Mouse (Mus musculus) embryonic facial prominence, embryonic 14.5 days (tissue): ENCODE data around the gene Adat3. TPM values are rescaled to one million over a fixed set of nuclear protein-coding genes. Genes with fewer than 3 reads are reported as not detected.

ENCODE experiments used
- ATAC-seq: fragments of 200-750 bp; cut with Nextera tagmentation; 2 replicates; pipeline ENCODE4 v1.8.0; 2017; ENCODE audit warnings: low read depth, moderate number of reproducible peaks, moderate TSS enrichment
- DNase-seq: peaks from one replicate; pipeline ENCODE4 v3.0.0-alpha.2; 2015; ENCODE audit warnings: low spot score
- H3K27ac ChIP-seq: fragments of 300-500 bp; sonication (generic); replicated peaks from 2 replicates; pipeline ENCODE4 v1.5.1; 2014; ENCODE audit warnings: low read depth, mild to moderate bottlenecking, low read length, moderate library complexity
- H3K27me3 ChIP-seq: fragments of 300-500 bp; sonication (generic); replicated peaks from 2 replicates; pipeline ENCODE4 v1.6.1; 2014; ENCODE audit warnings: low read length; ENCODE audit not compliant: control insufficient read depth, insufficient read depth
- H3K36me3 ChIP-seq: fragments of 300-500 bp; sonication (generic); 2 replicates; pipeline ENCODE4 v1.6.1; 2014; ENCODE audit warnings: low read length, mixed read lengths; ENCODE audit not compliant: control insufficient read depth, insufficient read depth
- H3K4me1 ChIP-seq: fragments of 300-500 bp; sonication (generic); 2 replicates; pipeline ENCODE4 v1.6.1; 2014; ENCODE audit warnings: antibody characterized with exemption, low read length; ENCODE audit not compliant: control insufficient read depth, insufficient read depth
- H3K4me2 ChIP-seq: fragments of 300-500 bp; sonication (generic); 2 replicates; pipeline ENCODE4 v1.6.1; 2014; ENCODE audit warnings: low read depth, mild to moderate bottlenecking, low read length, moderate library complexity, mixed read lengths
- H3K4me3 ChIP-seq: fragments of 300-500 bp; sonication (generic); 2 replicates; pipeline ENCODE4 v1.5.1; 2014; ENCODE audit warnings: low read depth, mild to moderate bottlenecking, low read length
- H3K9ac ChIP-seq: fragments of 300-500 bp; sonication (generic); 2 replicates; pipeline ENCODE4 v1.6.1; 2014; ENCODE audit warnings: low read depth, mild to moderate bottlenecking, low read length, moderate library complexity, mixed read lengths
- H3K9me3 ChIP-seq: fragments of 300-500 bp; sonication (generic); 2 replicates; pipeline ENCODE4 v1.6.1; 2016; ENCODE audit warnings: low read length; ENCODE audit not compliant: control insufficient read depth
- WGBS: fragments of 180-500 bp; shearing (Covaris S2); extraction: QIAGEN DNeasy Blood & Tissue Kit; methylation state at CpG from one replicate; pipeline ENCODE4 v1.1.7; 2014; 5-methylcytosine and 5-hydroxymethylcytosine counted together
- polyA plus RNA-seq: library from polyadenylated mRNA; unstranded; fragments of >200 nt; fragmentation: Nextera tagmentation; extraction: Ambion mirVana; gene quantifications from 2 replicates; pipeline ENCODE4 v1.2.1, GENCODE M21; 2014

The Adat3 gene
- polyA plus RNA-seq, 1 experiment from 2014 or later = 6.1 TPM

- Histone ChIP-seq H3K9ac (peak overlapping the region; percentile 64), H3K4me1 (peaks cover 17% of the 10 kb centered on the region), H3K4me3 (peak overlapping the region; percentile 88), H3K9me3 (no peaks in the 10 kb centered on the region), H3K36me3 (no peaks in the 10 kb centered on the region), H3K27ac (peak overlapping the region; percentile 97), H3K4me2 (peak overlapping the region; percentile 71), H3K27me3 (no peaks in the 10 kb centered on the region)
- no peak for DNase-seq
- 1% methylated on average over 9 of the region's 9 CpGs for WGBS
- ATAC-seq = no peak
Measured at GRCm38 (mm10) chr10:80621690-80621939, 18.9 kb downstream of the Adat3 start.

- Histone ChIP-seq H3K27me3 (no peaks in the 10 kb centered on the region), H3K9me3 (no peaks in the 10 kb centered on the region), H3K9ac (peak overlapping the region; percentile 92), H3K36me3 (no peaks in the 10 kb centered on the region), H3K4me3 (peak overlapping the region; percentile 88), H3K4me1 (peaks cover 17% of the 10 kb centered on the region), H3K27ac (peak overlapping the region; percentile 97), H3K4me2 (peak overlapping the region; percentile 71)
- DNase-seq (peak; percentile 100), ATAC-seq (peak; percentile 95)
- WGBS = under 1% methylated on average over 45 of the region's 64 CpGs
Measured at GRCm38 (mm10) chr10:80621940-80622660, 19.4 kb downstream of the Adat3 start.

- Histone ChIP-seq H3K9me3 (no peaks in the 10 kb centered on the region), H3K9ac (peak within 1 kb of the TSS; percentile 92), H3K36me3 (no peaks in the 10 kb centered on the region), H3K4me1 (peaks cover 23% of the 10 kb centered on the region), H3K4me3 (peak within 1 kb of the TSS; percentile 88), H3K27ac (peak within 1 kb of the TSS; percentile 97), H3K27me3 (no peaks in the 10 kb centered on the region), H3K4me2 (peak within 1 kb of the TSS; percentile 99)
- under 1% methylated on average over 47 of the region's 85 CpGs for WGBS
- DNase-seq (no peak), ATAC-seq (peak; percentile 6)
Measured at GRCm38 (mm10) chr10:80622661-80623456, 20.2 kb downstream of the Adat3 start, which contains the start of gene Csnk1g2. TSS of gene Csnk1g2 (plus strand) at chr10:80622838.

GRCm38 (mm10) chr10:80623457-80624191, 20.9 kb downstream of the Adat3 start:
- Histone ChIP-seq H3K36me3 (no peaks in the 10 kb centered on the region), H3K4me3 (peak overlapping the region; percentile 88), H3K27me3 (no peaks in the 10 kb centered on the region), H3K4me1 (peaks cover 23% of the 10 kb centered on the region), H3K27ac (peak overlapping the region; percentile 97), H3K4me2 (peak overlapping the region; percentile 99), H3K9me3 (no peaks in the 10 kb centered on the region), H3K9ac (peak overlapping the region; percentile 92)
- DNase-seq = peak; percentile 62
- 3% methylated on average over 12 of the region's 15 CpGs for WGBS
- no peak for ATAC-seq

DNA sequence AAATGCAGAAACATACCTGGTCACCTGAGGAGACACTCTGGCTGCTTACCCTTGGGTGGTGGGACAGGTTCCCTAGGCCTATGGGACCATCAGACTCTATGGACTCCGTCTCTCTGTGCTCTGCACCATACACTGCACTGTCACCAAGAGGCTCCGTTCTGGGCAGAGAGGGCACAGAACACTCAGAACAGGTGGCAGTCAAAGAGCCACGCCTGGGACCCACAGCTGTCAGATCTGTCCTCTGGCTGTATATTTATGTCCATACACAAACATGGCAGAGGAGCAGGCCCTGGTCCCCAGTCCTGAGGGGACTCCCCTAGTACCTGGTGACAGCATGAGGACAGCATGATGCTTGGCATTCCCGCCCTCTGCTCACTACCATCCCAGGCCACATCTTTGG, 23.1 kb downstream of the Adat3 start:
- WGBS = 84% methylated on average over 4 of the region's 4 CpGs
- Histone ChIP-seq H3K4me3 (no peak overlapping the region), H3K36me3 (no peaks in the 10 kb centered on the region), H3K27me3 (no peaks in the 10 kb centered on the region), H3K9me3 (no peaks in the 10 kb centered on the region), H3K4me2 (no peak overlapping the region), H3K4me1 (peaks cover 23% of the 10 kb centered on the region), H3K9ac (no peak overlapping the region), H3K27ac (no peak overlapping the region)
- no peak for DNase-seq
- no peak for ATAC-seq

GRCm38 (mm10) chr10:80627685-80628084, 25.0 kb downstream of the Adat3 start:
- DNase-seq = peak; percentile 42
- 69% methylated on average over 2 of the region's 2 CpGs for WGBS
- Histone ChIP-seq H3K9ac (0 out of 2 replicates have a peak overlapping the region, but pooled peaks have one; percentile 25), H3K27ac (no peak overlapping the region), H3K36me3 (0 out of 2 replicates have a peak, but pooled peaks cover 4% of the 10 kb centered on the region), H3K4me1 (peaks cover 19% of the 10 kb centered on the region), H3K4me2 (no peak overlapping the region), H3K4me3 (no peak overlapping the region), H3K9me3 (no peaks in the 10 kb centered on the region), H3K27me3 (no peaks in the 10 kb centered on the region)
- peak; percentile 20; the same call in 1 of the 2 replicates for ATAC-seq

DNA sequence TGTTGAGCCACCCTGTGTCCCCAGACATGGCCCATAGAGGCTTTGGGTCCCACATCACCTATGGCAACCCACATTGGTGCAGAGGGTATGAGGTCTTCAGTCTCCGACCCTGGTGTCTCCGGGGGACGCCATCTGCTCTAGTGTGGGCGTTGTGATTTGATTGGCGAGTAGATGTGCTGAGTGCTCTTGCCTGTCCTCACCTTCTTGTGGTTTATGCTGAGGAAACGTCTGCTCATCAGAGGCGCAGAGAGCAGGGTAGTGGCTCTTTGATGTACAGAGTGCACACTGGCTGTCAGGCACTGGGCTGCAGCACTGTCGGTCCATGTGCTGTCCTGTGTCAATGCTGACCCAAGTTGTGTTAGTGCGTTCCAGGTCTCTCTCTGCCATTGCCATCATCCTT, 26.2 kb downstream of the Adat3 start:
- no peak overlapping the region for H3K27ac ChIP-seq
- peaks cover 7% of the 10 kb centered on the region; the same call in 1 of the 2 replicates for H3K36me3 ChIP-seq
- H3K4me2 ChIP-seq = no peak overlapping the region
- no peak for ATAC-seq
- no peaks in the 10 kb centered on the region for H3K9me3 ChIP-seq
- WGBS = 73% methylated on average over 9 of the region's 9 CpGs
- no peak overlapping the region for H3K4me3 ChIP-seq
- peaks cover 11% of the 10 kb centered on the region for H3K4me1 ChIP-seq
- no peak overlapping the region for H3K9ac ChIP-seq
- DNase-seq = no peak
- no peaks in the 10 kb centered on the region for H3K27me3 ChIP-seq

- Histone ChIP-seq H3K27me3 (no peaks in the 10 kb centered on the region), H3K9me3 (no peaks in the 10 kb centered on the region), H3K9ac (no peak overlapping the region), H3K4me3 (no peak overlapping the region), H3K27ac (no peak overlapping the region), H3K36me3 (peaks cover 71% of the 10 kb centered on the region), H3K4me1 (no peaks in the 10 kb centered on the region), H3K4me2 (no peak overlapping the region)
- 77% methylated on average over 6 of the region's 6 CpGs for WGBS
- ATAC-seq (no peak), DNase-seq (no peak)
Measured at GRCm38 (mm10) chr10:80635345-80635744, 32.7 kb downstream of the Adat3 start.
